13 mouse cellular contexts compared by ENCODE assay signal in genomic region chr13:43250106-43250505, GRCm38 (mm10). TPM values are rescaled to one million over a fixed set of nuclear protein-coding genes. Genes with fewer than 3 reads are reported as not detected.
DNase-seq lines count a peak whose midpoint lies in the region; ATAC-seq and TF ChIP-seq lines count a peak whose summit lies in the region.
"Had no signal": no experiment of that assay in that cellular context is flagged by ENCODE, and none has a peak within 500 bp of the region (broad histone marks: within the 10 kb centered on the region; RNA-seq: fewer than 3 reads in every experiment).

No protein-coding gene starts in this region.

- no peak for DNase-seq in layer of hippocampus, adult 2 months (ENCODE audit: low spot score in 2 of 2)
- no peak for DNase-seq in layer of hippocampus, postnatal 36 days
- DNase-seq in thymus, postnatal 14 days = peak; percentile 31
- no peak for DNase-seq in thymus, postnatal 10 days (ENCODE audit: low spot score in 2 of 2)
- no peak for DNase-seq in urinary bladder, postnatal 10 days (ENCODE audit: low spot score)
- DNase-seq in retina, postnatal 1 day = no peak
- DNase-seq: cerebellum, postnatal 36 days; heart, postnatal 10 days had no signal

- H3K4me2 ChIP-seq in liver, embryonic 16.5 days (ENCODE audit: low read depth, low read length) = no peak overlapping the region; the same call in 1 of the 2 replicates
- no peak overlapping the region for H3K4me2 ChIP-seq in forebrain, embryonic 12.5 days
- H3K4me2 ChIP-seq: embryonic facial prominence, embryonic 13.5 days; forebrain, embryonic 13.5 days; kidney, embryonic 15.5 days had no signal

- no peaks in the 10 kb centered on the region for H3K36me3 ChIP-seq in liver, embryonic 16.5 days (ENCODE audit: control insufficient read depth, insufficient read depth)
- H3K36me3 ChIP-seq in forebrain, embryonic 12.5 days (replicated peaks) = no peaks in the 10 kb centered on the region
- H3K36me3 ChIP-seq: embryonic facial prominence, embryonic 13.5 days; kidney, embryonic 15.5 days had no signal

- no peaks in the 10 kb centered on the region for H3K9me3 ChIP-seq in liver, embryonic 16.5 days (replicated peaks; ENCODE audit: control insufficient read depth, low read length)
- H3K9me3 ChIP-seq in forebrain, embryonic 12.5 days = no peaks in the 10 kb centered on the region
- H3K9me3 ChIP-seq: embryonic facial prominence, embryonic 13.5 days; forebrain, embryonic 13.5 days; kidney, embryonic 15.5 days had no signal

- no peak for ATAC-seq in liver, embryonic 16.5 days (ENCODE audit: low read depth)
- no peak for ATAC-seq in forebrain, embryonic 12.5 days (ENCODE audit: low FRiP score)
- ATAC-seq: forebrain, embryonic 13.5 days had no signal

- WGBS in liver, embryonic 16.5 days (ENCODE audit: insufficient replicate concordance) = 26% methylated on average over 9 of the region's 9 CpGs
- WGBS in forebrain, embryonic 12.5 days = 91% methylated on average over 9 of the region's 9 CpGs

- H3K4me3 ChIP-seq in layer of hippocampus, adult 2 months = no peak overlapping the region
- H3K4me3 ChIP-seq in liver, embryonic 16.5 days (ENCODE audit: low read depth, low read length) = no peak overlapping the region
- H3K4me3 ChIP-seq in forebrain, embryonic 12.5 days (replicated peaks) = no peak overlapping the region
- H3K4me3 ChIP-seq: embryonic facial prominence, embryonic 13.5 days; forebrain, embryonic 13.5 days; kidney, embryonic 15.5 days had no signal

- H3K9ac ChIP-seq in liver, embryonic 16.5 days (ENCODE audit: low read depth, low read length) = no peak overlapping the region; the same call in 1 of the 2 replicates
- no peak overlapping the region for H3K9ac ChIP-seq in forebrain, embryonic 12.5 days
- H3K9ac ChIP-seq: embryonic facial prominence, embryonic 13.5 days; forebrain, embryonic 13.5 days; kidney, embryonic 15.5 days had no signal

- H3K27ac ChIP-seq in layer of hippocampus, adult 2 months = peak overlapping the region; percentile 40
- H3K27ac ChIP-seq in liver, embryonic 16.5 days (ENCODE audit: low read length) = peak overlapping the region; percentile 23; the same call in 1 of the 2 replicates
- H3K27ac ChIP-seq in forebrain, embryonic 12.5 days = no peak overlapping the region
- H3K27ac ChIP-seq: embryonic facial prominence, embryonic 13.5 days; forebrain, embryonic 13.5 days; kidney, embryonic 15.5 days had no signal

- H3K27me3 ChIP-seq in liver, embryonic 16.5 days (ENCODE audit: control insufficient read depth, insufficient read depth, low read depth, low read length) = no peaks in the 10 kb centered on the region
- no peaks in the 10 kb centered on the region for H3K27me3 ChIP-seq in forebrain, embryonic 12.5 days
- H3K27me3 ChIP-seq: embryonic facial prominence, embryonic 13.5 days; forebrain, embryonic 13.5 days; kidney, embryonic 15.5 days had no signal

- H3K4me1 ChIP-seq in liver, embryonic 16.5 days (ENCODE audit: control insufficient read depth, low read depth, low read length) = peaks cover 26% of the 10 kb centered on the region
- peaks cover 9% of the 10 kb centered on the region for H3K4me1 ChIP-seq in forebrain, embryonic 12.5 days

- no peak for TF ChIP-seq CTCF in layer of hippocampus, adult 2 months (conservative IDR thresholded peaks at IDR 0.05)

RNA-seq across cellular contexts. Expression of gene Gfod1, which starts 53.9 kb away (rescaled TPM):
- total RNA-seq in layer of hippocampus, adult 2 months (2021) = 10 to 100 TPM; 94.6 to 99.3 TPM
- total RNA-seq in layer of hippocampus, postnatal 36 days (2021) = 100 to 1,000 TPM in 1 of 2 experiments, 10 to 100 TPM in 1; 98.0 to 109 TPM
- polyA plus RNA-seq in liver, embryonic 16.5 days (2015; fragmentation: Nextera tagmentation; extraction: Ambion mirVana) = 0.59 and 0.63 TPM in 2 replicates
- polyA plus RNA-seq in forebrain, embryonic 12.5 days (2016; fragmentation: Nextera tagmentation; extraction: Ambion mirVana) = 0.97 and 1.1 TPM in 2 replicates
